In the genomic region with DNA sequence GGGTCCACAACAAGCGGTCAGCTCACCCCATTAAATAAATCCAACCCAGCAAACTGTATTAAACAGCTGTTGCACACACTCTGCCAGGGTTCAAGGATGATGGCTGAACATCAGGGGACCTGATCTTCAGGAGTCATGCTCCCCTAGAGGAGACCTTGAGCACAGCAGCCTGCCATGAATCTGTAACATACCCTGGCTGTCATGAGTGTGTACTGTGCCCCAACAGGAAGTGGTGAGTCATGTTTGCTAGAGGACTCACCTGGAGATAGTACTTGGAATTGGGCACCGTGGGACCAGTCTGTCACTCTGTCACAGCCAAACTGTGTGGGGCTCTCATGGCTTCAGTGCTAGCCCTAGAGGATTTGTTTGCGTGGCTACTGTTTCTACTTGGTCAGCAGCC, we compare ENCODE assay signal across 11 mouse cellular contexts.
DNase-seq lines count a peak whose midpoint lies in the region; ATAC-seq and TF ChIP-seq lines count a peak whose summit lies in the region.
"Had no signal": no experiment of that assay in that cellular context is flagged by ENCODE, and none has a peak within 500 bp of the region (broad histone marks: within the 10 kb centered on the region; RNA-seq: fewer than 3 reads in every experiment).

No protein-coding gene starts in this region.

- 85% methylated on average over 3 of the region's 3 CpGs for WGBS in kidney, adult 2 months
- WGBS in intestine, embryonic 16.5 days = 74% methylated on average over 3 of the region's 3 CpGs

- no peaks in the 10 kb centered on the region for H3K27me3 ChIP-seq in kidney, adult 2 months (replicated peaks; ENCODE audit: control insufficient read depth, insufficient read depth, low read length)
- no peaks in the 10 kb centered on the region for H3K27me3 ChIP-seq in MEL (ENCODE audit: control insufficient read depth in 1 of 2, insufficient read depth in 2 of 2, low read length in 2 of 2)
- no peaks in the 10 kb centered on the region for H3K27me3 ChIP-seq in intestine, embryonic 16.5 days (replicated peaks; ENCODE audit: control insufficient read depth, insufficient read depth, low read length)
- H3K27me3 ChIP-seq: heart, embryonic 13.5 days; Patski had no signal

- no peaks in the 10 kb centered on the region for H3K4me1 ChIP-seq in kidney, adult 2 months (ENCODE audit: control insufficient read depth, insufficient read depth, low read length)
- H3K4me1 ChIP-seq in MEL (ENCODE audit: control insufficient read depth in 1 of 2, insufficient read depth in 2 of 2, low read length in 2 of 2) = no peaks in the 10 kb centered on the region
- no peaks in the 10 kb centered on the region for H3K4me1 ChIP-seq in intestine, embryonic 16.5 days (ENCODE audit: control insufficient read depth, insufficient read depth, low read length)
- H3K4me1 ChIP-seq: heart, embryonic 13.5 days had no signal

- no peak overlapping the region for H3K4me2 ChIP-seq in intestine, embryonic 16.5 days (ENCODE audit: low read depth, low read length)
- H3K4me2 ChIP-seq: heart, embryonic 13.5 days had no signal

- peak; percentile 49 for TF ChIP-seq CTCF in kidney, adult 2 months (conservative IDR thresholded peaks at IDR 0.05; ENCODE audit: insufficient read depth, insufficient read length, low read depth, low read length)
- peak; percentile 22 to 52 (median 32); a peak in 5 of 6 replicates for TF ChIP-seq CTCF in MEL (IDR thresholded peaks at IDR 0.05 in 2 of 3, conservative IDR thresholded peaks at IDR 0.05 in 1 of 3; ENCODE audit: control insufficient read depth in 1 of 3, insufficient read depth in 1 of 3, low read depth in 2 of 3, low read length in 3 of 3, poor library complexity in 1 of 3, severe bottlenecking in 1 of 3)

- H3K9ac ChIP-seq in MEL (ENCODE audit: control insufficient read depth, low read depth, low read length, poor library complexity, severe bottlenecking) = no peak overlapping the region
- H3K9ac ChIP-seq in intestine, embryonic 16.5 days (ENCODE audit: low read depth, low read length) = no peak overlapping the region
- H3K9ac ChIP-seq: heart, embryonic 13.5 days had no signal

- TF ChIP-seq POLR2A in kidney, adult 2 months (IDR thresholded peaks at IDR 0.05; ENCODE audit: low read depth, low read length) = no peak
- TF ChIP-seq POLR2A in MEL (IDR thresholded peaks at IDR 0.05; ENCODE audit: control insufficient read depth in 1 of 2, insufficient read depth in 1 of 2, low read depth in 1 of 2, low read length in 2 of 2, poor library complexity in 1 of 2) = no peak

- no peak for DNase-seq in kidney, adult 2 months
- DNase-seq in kidney, postnatal 25 days = no peak
- DNase-seq in MEL (ENCODE audit: low read depth, low spot score) = peak; percentile 56
- DNase-seq in thymus, adult 18-20 months = peak; percentile 27 to 56
- no peak for DNase-seq in layer of hippocampus, adult 9-11 months
- no peak for DNase-seq in frontal cortex, adult 2 months (ENCODE audit: extremely low spot score in 1 of 2, low spot score in 1 of 2)
- no peak for DNase-seq in left cerebral cortex, adult 18-20 months (ENCODE audit: low spot score in 2 of 2)

- H3K36me3 ChIP-seq in kidney, adult 2 months (ENCODE audit: control insufficient read depth, insufficient read depth, low read length) = no peaks in the 10 kb centered on the region
- H3K36me3 ChIP-seq in MEL (ENCODE audit: control insufficient read depth in 1 of 2, insufficient read depth in 2 of 2, low read length in 2 of 2) = peaks cover 0 to 2% of the 10 kb centered on the region in 2 experiments; a peak in 2 of 4 replicates
- H3K36me3 ChIP-seq in intestine, embryonic 16.5 days (ENCODE audit: control insufficient read depth, insufficient read depth, low read length) = no peaks in the 10 kb centered on the region

- H3K27ac ChIP-seq in kidney, adult 2 months (ENCODE audit: insufficient read depth, low read depth, low read length) = no peak overlapping the region
- H3K27ac ChIP-seq in MEL (ENCODE audit: control insufficient read depth, low read depth, low read length) = no peak overlapping the region
- H3K27ac ChIP-seq in intestine, embryonic 16.5 days (ENCODE audit: low read length) = no peak overlapping the region
- H3K27ac ChIP-seq: heart, embryonic 13.5 days had no signal

- TF ChIP-seq RAD21 in MEL (IDR thresholded peaks at IDR 0.05; ENCODE audit: low read depth, low read length) = no peak; the same call in 1 of the 2 replicates

- ATAC-seq in intestine, embryonic 16.5 days = peak; percentile 46; the same call in 1 of the 2 replicates
- ATAC-seq: Patski had no signal

- no peak overlapping the region for H3K4me3 ChIP-seq in kidney, adult 2 months (ENCODE audit: insufficient read depth, low read depth, low read length)
- H3K4me3 ChIP-seq in MEL (ENCODE audit: control insufficient read depth in 1 of 2, insufficient read depth in 1 of 2, low read depth in 2 of 2, low read length in 2 of 2) = no peak overlapping the region
- no peak overlapping the region for H3K4me3 ChIP-seq in intestine, embryonic 16.5 days (ENCODE audit: low read length)
- H3K4me3 ChIP-seq: heart, embryonic 13.5 days; myocyte had no signal

- no peaks in the 10 kb centered on the region for H3K79me2 ChIP-seq in MEL (ENCODE audit: control insufficient read depth, insufficient read depth, low read length, poor library complexity)

- no peaks in the 10 kb centered on the region for H3K9me3 ChIP-seq in MEL (replicated peaks; ENCODE audit: insufficient read depth, low read length)
- no peaks in the 10 kb centered on the region for H3K9me3 ChIP-seq in intestine, embryonic 16.5 days (ENCODE audit: control insufficient read depth, low read length)
- H3K9me3 ChIP-seq: heart, embryonic 13.5 days had no signal

- no peak for TF ChIP-seq EP300 in MEL (IDR thresholded peaks at IDR 0.05; ENCODE audit: low read depth in 1 of 2, low read length in 2 of 2)

TF ChIP-seq in MEL, 35 proteins besides CTCF, POLR2A, EP300 and RAD21:
- TF ChIP-seq NELFE (IDR thresholded peaks at IDR 0.05; ENCODE audit: low read depth, low read length) = no peak
- TF ChIP-seq ZMIZ1 (IDR thresholded peaks at IDR 0.05; ENCODE audit: low read depth, low read length) = no peak
- TF ChIP-seq ZNF384 (IDR thresholded peaks at IDR 0.05; ENCODE audit: low read depth, low read length) = no peak
- no peak for TF ChIP-seq BHLHE40 (IDR thresholded peaks at IDR 0.05; ENCODE audit: borderline replicate concordance, low read depth, low read length)
- TF ChIP-seq UBTF (IDR thresholded peaks at IDR 0.05; ENCODE audit: borderline replicate concordance, insufficient read depth, low read depth, low read length) = no peak
- TF ChIP-seq CHD1 (IDR thresholded peaks at IDR 0.05; ENCODE audit: low read depth, low read length) = no peak

Comparison
In these comparisons a context has a peak if more than half of its experiments do, and no peak if none do; other contexts are left out.
1. DNase-seq: peak in MEL (single experiment) and thymus, adult 18-20 months (2 of 2); none in kidney, adult 2 months (single experiment), kidney, postnatal 25 days (0 of 2), layer of hippocampus, adult 9-11 months (single experiment), frontal cortex, adult 2 months (0 of 2) and left cerebral cortex, adult 18-20 months (0 of 2).